Mouse (Mus musculus): ENCODE results near the gene Pelp1.

- TF ChIP-seq POLR2A (IDR thresholded peaks at IDR 0.05; ENCODE audit: low read depth, low read length) (no peak), CTCF (IDR thresholded peaks at IDR 0.05; ENCODE audit: extremely low read depth, insufficient read depth, insufficient read length, insufficient replicate concordance) (no peak)
These were observed 32.1 kb upstream of the Pelp1 start for GRCm38 (mm10) chr11:70441882-70442281.

Data from spleen, adult 2 months (tissue).